Mouse (Mus musculus) lung, embryonic 14.5 days (tissue): Measurements from ENCODE around the gene Ppp1r3d. TPM values are rescaled to one million over a fixed set of nuclear protein-coding genes. Genes with fewer than 3 reads are reported as not detected.

ENCODE experiments used
- ATAC-seq: fragments of 200-750 bp; cut with Nextera tagmentation; 2 replicates; pipeline ENCODE4 v1.8.0; 2017; ENCODE audit warnings: mild to moderate bottlenecking, moderate TSS enrichment, moderate library complexity; ENCODE audit not compliant: insufficient read depth
- DNase-seq: peaks from one replicate; pipeline ENCODE4 v3.0.0-alpha.2; 2015
- H3K27ac ChIP-seq: fragments of 300-500 bp; sonication (generic); 2 replicates; pipeline ENCODE4 v1.5.1; 2014; ENCODE audit warnings: low read depth, mild to moderate bottlenecking, moderate library complexity
- H3K27me3 ChIP-seq: fragments of 300-500 bp; sonication (generic); 2 replicates; pipeline ENCODE4 v1.6.1; 2014; ENCODE audit warnings: low read length, control low read depth; ENCODE audit not compliant: insufficient read depth
- H3K36me3 ChIP-seq: fragments of 300-500 bp; sonication (generic); 2 replicates; pipeline ENCODE4 v1.6.1; 2014; ENCODE audit warnings: control low read depth; ENCODE audit not compliant: insufficient read depth
- H3K4me1 ChIP-seq: fragments of 300-500 bp; sonication (generic); 2 replicates; pipeline ENCODE4 v1.6.1; 2014; ENCODE audit warnings: antibody characterized with exemption, control low read depth; ENCODE audit not compliant: insufficient read depth
- H3K4me2 ChIP-seq: fragments of 300-500 bp; sonication (generic); 2 replicates; pipeline ENCODE4 v1.6.1; 2014; ENCODE audit warnings: mild to moderate bottlenecking
- H3K4me3 ChIP-seq: fragments of 300-500 bp; sonication (generic); 2 replicates; pipeline ENCODE4 v1.5.1; 2014; ENCODE audit warnings: low read depth, low read length
- H3K9ac ChIP-seq: fragments of 300-500 bp; sonication (generic); 2 replicates; pipeline ENCODE4 v1.6.1; 2014
- H3K9me3 ChIP-seq: fragments of 300-500 bp; sonication (generic); 2 replicates; pipeline ENCODE4 v1.6.1; 2016; ENCODE audit warnings: low read depth, low read length, control low read depth
- CTCF ChIP-seq: IDR thresholded peaks from 2 replicates; pipeline ENCODE4 v1.5.1; 2016; ENCODE audit warnings: antibody characterized with exemption, low read depth
- WGBS: fragments of 180-500 bp; shearing (Covaris S2); extraction: QIAGEN DNeasy Blood & Tissue Kit; methylation state at CpG from one replicate; pipeline ENCODE4 v1.1.7; 2014; 5-methylcytosine and 5-hydroxymethylcytosine counted together
- polyA plus RNA-seq: library from polyadenylated mRNA; unstranded; fragments of >200 nt; fragmentation: Nextera tagmentation; extraction: Ambion mirVana; gene quantifications from 2 replicates; pipeline ENCODE4 v1.2.1, GENCODE M21; 2014

The Ppp1r3d gene
- polyA plus RNA-seq, 1 experiment from 2014 or later = 2.1 TPM

DNA sequence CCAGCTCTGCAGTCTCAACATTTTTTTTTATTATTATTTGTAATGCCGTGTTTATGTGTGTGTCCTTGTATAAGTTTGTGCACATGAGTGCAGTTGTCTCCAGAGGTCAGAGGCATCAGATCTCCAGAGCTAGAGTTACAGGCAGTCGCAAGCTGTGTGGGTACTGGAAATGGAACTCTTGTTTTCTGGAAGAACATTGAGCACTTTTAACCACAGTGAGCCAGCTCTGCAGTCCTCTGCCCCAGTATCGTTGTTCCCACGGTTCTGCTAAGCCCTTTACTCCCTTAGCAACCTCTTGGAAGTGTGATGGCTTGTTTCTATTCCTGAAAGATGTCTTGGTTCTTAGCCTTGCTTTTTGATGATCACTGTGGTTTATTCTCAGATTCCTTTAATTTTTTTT is 35.1 kb upstream of the Ppp1r3d start:
- H3K4me2 ChIP-seq = no peak overlapping the region
- H3K27me3 ChIP-seq = no peaks in the 10 kb centered on the region
- TF ChIP-seq CTCF = no peak
- no peak overlapping the region for H3K27ac ChIP-seq
- H3K9me3 ChIP-seq = no peaks in the 10 kb centered on the region
- no peaks in the 10 kb centered on the region for H3K4me1 ChIP-seq
- WGBS = 76% methylated on average over 4 of the region's 4 CpGs
- no peak for ATAC-seq
- no peak overlapping the region for H3K4me3 ChIP-seq
- DNase-seq = no peak
- H3K36me3 ChIP-seq = no peaks in the 10 kb centered on the region
- H3K9ac ChIP-seq = no peak overlapping the region

DNA sequence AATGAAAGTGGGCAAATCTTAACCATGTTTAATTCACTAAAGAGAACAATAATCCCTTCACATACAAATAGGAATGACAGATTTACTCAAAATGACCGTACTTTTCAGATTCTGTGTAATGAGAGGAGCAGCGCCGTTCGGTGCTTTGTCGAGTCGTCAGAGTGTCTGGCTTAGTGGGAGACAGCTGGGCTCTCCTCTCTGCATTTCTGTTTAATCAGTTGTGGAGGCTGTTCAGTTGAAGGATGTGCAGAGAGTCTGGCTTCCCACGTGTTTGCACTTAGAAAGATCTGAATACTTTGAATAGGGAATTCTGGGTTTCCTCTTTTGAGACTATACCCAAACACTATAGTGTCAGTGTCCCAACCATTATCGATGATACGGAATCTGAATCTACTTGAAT is 23.0 kb upstream of the Ppp1r3d start:
- no peak for TF ChIP-seq CTCF
- 50% methylated on average over 9 of the region's 9 CpGs for WGBS
- Histone ChIP-seq H3K9me3 (no peaks in the 10 kb centered on the region), H3K9ac (no peak overlapping the region), H3K27ac (no peak overlapping the region), H3K4me3 (no peak overlapping the region), H3K4me1 (no peaks in the 10 kb centered on the region), H3K27me3 (no peaks in the 10 kb centered on the region), H3K36me3 (no peaks in the 10 kb centered on the region), H3K4me2 (no peak overlapping the region)
- DNase-seq = no peak
- no peak for ATAC-seq

DNA sequence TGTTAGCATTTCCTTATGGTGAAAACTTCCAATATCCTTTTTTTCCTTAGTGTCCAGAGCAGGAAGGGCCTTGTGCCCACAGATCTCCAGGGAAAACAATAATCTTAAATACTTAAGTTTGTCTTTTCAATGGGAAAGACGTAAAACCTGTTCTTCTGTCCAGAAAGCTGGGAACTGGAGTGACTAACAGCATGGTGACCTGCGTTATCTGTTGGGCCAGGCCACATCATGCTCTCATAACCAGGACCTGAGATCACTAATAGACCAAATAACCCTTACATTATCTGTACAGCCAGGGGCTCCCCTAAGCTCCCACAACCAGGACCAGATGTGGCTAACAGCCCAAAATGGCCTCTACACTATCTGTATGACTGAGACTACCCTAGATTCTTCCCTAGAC is 19.6 kb upstream of the Ppp1r3d start:
- DNase-seq (no peak), ATAC-seq (no peak)
- Histone ChIP-seq H3K27me3 (no peaks in the 10 kb centered on the region), H3K9me3 (no peaks in the 10 kb centered on the region), H3K4me3 (no peak overlapping the region), H3K4me1 (peaks cover 3% of the 10 kb centered on the region; the same call in 1 of the 2 replicates), H3K9ac (no peak overlapping the region), H3K36me3 (no peaks in the 10 kb centered on the region), H3K4me2 (no peak overlapping the region), H3K27ac (no peak overlapping the region)
- 69% methylated on average over 2 of the region's 2 CpGs for WGBS
- no peak for TF ChIP-seq CTCF

DNA sequence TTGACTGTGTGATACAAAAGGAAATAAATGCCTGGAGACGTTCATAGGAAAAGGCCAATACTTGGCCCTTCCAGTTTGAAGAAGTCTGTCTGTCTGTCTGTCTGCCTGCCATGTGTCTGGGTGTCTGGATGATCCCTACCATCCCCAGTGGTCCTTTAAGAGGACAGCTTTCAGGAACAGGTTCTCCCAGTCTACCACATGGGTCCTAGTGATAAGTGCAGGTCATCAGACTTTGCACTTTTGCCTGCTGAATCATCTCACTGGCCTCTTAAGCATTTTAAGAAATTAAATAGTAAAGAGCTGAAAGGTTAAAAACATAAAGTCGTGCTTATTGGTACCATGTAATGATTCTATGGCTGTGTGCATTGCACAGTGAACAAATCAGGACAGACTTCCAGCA is 19.2 kb upstream of the Ppp1r3d start:
- ATAC-seq (no peak), DNase-seq (no peak)
- no peak overlapping the region for H3K4me2 ChIP-seq
- TF ChIP-seq CTCF = no peak
- no peak overlapping the region for H3K9ac ChIP-seq
- H3K36me3 ChIP-seq = no peaks in the 10 kb centered on the region
- 64% methylated on average over 2 of the region's 2 CpGs for WGBS
- H3K27ac ChIP-seq = no peak overlapping the region
- peaks cover 3% of the 10 kb centered on the region; the same call in 1 of the 2 replicates for H3K4me1 ChIP-seq
- H3K9me3 ChIP-seq = no peaks in the 10 kb centered on the region
- H3K4me3 ChIP-seq = no peak overlapping the region
- H3K27me3 ChIP-seq = no peaks in the 10 kb centered on the region

DNA sequence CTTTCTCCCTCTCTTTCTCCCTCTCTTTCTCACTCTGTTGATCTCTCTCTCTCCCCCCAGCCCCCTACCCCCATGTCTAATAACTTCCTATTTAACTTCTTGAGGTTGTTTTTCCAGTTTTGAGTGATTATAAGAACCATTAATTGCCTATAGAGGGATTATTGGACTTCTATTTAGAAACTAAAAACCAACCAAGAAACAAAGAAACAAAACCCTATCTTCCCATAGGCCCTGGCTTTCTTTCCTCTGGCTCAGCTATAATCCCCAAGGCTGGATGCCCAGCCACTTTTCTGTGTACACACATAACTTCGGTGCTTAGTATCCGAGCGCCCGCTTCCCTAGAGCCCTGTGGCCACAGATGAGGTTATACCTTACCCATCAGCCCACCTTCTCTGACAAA is 16.0 kb upstream of the Ppp1r3d start, which contains the start of gene Cdh26:
Gene Cdh26, plus strand, starts transcription at position 301 of the 400 bp plus-strand sequence.
- ATAC-seq = no peak
- WGBS = 81% methylated on average over 4 of the region's 4 CpGs

DNA sequence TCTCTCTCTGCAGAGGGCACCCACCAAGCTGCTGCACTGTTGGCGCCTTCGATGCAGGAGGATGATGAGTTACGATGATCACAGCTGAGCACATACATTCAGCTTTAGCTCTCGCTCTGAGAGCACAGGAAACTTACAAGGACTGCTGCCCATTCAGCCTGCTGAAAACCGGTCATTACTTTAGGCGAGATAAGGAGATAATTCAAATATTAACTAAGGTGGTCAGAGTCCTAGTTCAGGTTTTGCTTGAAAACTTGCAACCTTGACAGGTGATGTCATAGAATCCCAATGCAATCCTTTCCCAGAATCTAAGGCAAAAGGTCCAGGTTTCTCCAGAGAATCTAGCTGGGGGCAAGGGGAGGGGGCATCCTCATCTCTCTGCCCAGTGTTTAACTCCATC is 15.2 kb upstream of the Ppp1r3d start:
- Histone ChIP-seq H3K4me1 (peaks cover 3% of the 10 kb centered on the region; the same call in 1 of the 2 replicates), H3K4me2 (no peak overlapping the region), H3K27ac (no peak overlapping the region), H3K36me3 (no peaks in the 10 kb centered on the region), H3K4me3 (no peak overlapping the region), H3K9me3 (no peaks in the 10 kb centered on the region), H3K27me3 (no peaks in the 10 kb centered on the region), H3K9ac (no peak overlapping the region)
- WGBS = 62% methylated on average over 6 of the region's 6 CpGs
- no peak for ATAC-seq
- no peak for TF ChIP-seq CTCF
- DNase-seq = no peak

More for the DNA sequence above, 16.0 kb upstream of the Ppp1r3d start, which contains the start of gene Cdh26:
- H3K4me1 ChIP-seq = peaks cover 3% of the 10 kb centered on the region; the same call in 1 of the 2 replicates
- no peak within 1 kb of the TSS for H3K4me3 ChIP-seq
- no peaks in the 10 kb centered on the region for H3K27me3 ChIP-seq
- no peaks in the 10 kb centered on the region for H3K9me3 ChIP-seq
- no peaks in the 10 kb centered on the region for H3K36me3 ChIP-seq
- no peak within 1 kb of the TSS for H3K27ac ChIP-seq
- DNase-seq = no peak
- no peak for TF ChIP-seq CTCF
- no peak within 1 kb of the TSS for H3K9ac ChIP-seq
- H3K4me2 ChIP-seq = no peak within 1 kb of the TSS

DNA sequence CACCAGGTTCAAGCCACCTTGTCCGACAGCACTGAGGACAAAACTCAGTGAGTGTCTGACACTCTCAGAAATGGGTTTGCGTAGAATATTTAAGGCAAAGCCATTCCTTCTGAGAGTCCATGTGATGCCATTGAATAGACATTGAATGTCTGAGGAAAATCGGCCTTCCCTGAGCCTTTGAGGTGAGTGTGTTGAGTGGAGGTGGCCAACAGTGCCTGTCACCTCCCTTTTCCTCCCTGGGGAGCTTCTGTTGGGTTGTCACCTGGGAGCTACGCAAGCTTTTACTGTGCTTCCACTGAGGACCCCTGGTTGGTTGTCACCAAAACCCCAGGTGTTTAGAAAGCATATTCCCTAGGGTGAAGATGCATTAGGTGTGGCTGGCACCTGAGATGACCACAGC is 14.4 kb upstream of the Ppp1r3d start:
- DNase-seq (no peak), ATAC-seq (no peak)

DNA sequence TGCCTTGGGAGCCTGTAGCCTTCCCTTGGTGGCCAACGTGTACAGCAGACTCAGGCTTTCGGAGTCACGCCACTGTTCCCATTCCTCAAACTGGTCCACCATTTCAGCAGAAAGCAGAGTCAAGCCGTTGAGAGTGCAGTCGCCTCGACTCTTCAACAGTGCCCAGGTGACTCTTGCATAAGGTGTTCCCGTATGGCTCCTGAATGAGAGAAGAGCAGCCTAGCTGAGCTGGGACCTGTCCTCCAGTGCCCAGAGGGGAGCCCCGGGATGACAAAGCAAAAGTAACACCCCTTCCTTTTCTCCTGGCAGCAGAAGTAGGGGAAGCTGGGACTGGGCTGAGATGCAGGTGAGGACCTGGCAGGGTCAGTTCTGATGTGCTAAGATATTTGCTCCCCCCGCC is 13.9 kb upstream of the Ppp1r3d start:
- no peak for DNase-seq
- Histone ChIP-seq H3K27me3 (no peaks in the 10 kb centered on the region), H3K9me3 (no peaks in the 10 kb centered on the region), H3K4me1 (peaks cover 3% of the 10 kb centered on the region; the same call in 1 of the 2 replicates), H3K4me3 (no peak overlapping the region), H3K27ac (no peak overlapping the region), H3K36me3 (no peaks in the 10 kb centered on the region), H3K4me2 (no peak overlapping the region), H3K9ac (no peak overlapping the region)
- 69% methylated on average over 9 of the region's 9 CpGs for WGBS
- ATAC-seq = no peak
- TF ChIP-seq CTCF = no peak

More for the DNA sequence above, 14.4 kb upstream of the Ppp1r3d start:
- Histone ChIP-seq H3K4me2 (no peak overlapping the region), H3K4me1 (peaks cover 3% of the 10 kb centered on the region; the same call in 1 of the 2 replicates), H3K9me3 (no peaks in the 10 kb centered on the region), H3K9ac (no peak overlapping the region), H3K27me3 (no peaks in the 10 kb centered on the region), H3K36me3 (no peaks in the 10 kb centered on the region), H3K4me3 (no peak overlapping the region), H3K27ac (no peak overlapping the region)
- WGBS = 76% methylated on average over 4 of the region's 4 CpGs
- no peak for TF ChIP-seq CTCF
